8 mouse cellular contexts compared by ENCODE assay signal in genomic region chr8:12872983-12873356, GRCm38 (mm10). TPM values are rescaled to one million over a fixed set of nuclear protein-coding genes. Genes with fewer than 3 reads are reported as not detected.
DNase-seq lines count a peak whose midpoint lies in the region; ATAC-seq and TF ChIP-seq lines count a peak whose summit lies in the region.

No protein-coding gene starts in this region.

- no peak for DNase-seq in neural tube, embryonic 11.5 days (ENCODE audit: low spot score)
- DNase-seq in neural tube, embryonic 10.5 days (ENCODE audit: extremely low spot score, low spot score), result no peak
- DNase-seq in retina, embryonic 14.5 days (ENCODE audit: low spot score), result no peak
- DNase-seq in thymus, postnatal 0 days (ENCODE audit: low spot score), result no peak
- no peak for DNase-seq in thymus, postnatal 14 days

- peaks cover 10% of the 10 kb centered on the region; the same call in 1 of the 2 replicates for H3K4me1 ChIP-seq in neural tube, embryonic 11.5 days (ENCODE audit: control insufficient read depth, insufficient read depth, low read length)
- H3K4me1 ChIP-seq in embryonic fibroblast, embryonic 13.5 days (ENCODE audit: control insufficient read depth, insufficient read depth, low read length), result no peaks in the 10 kb centered on the region
- H3K4me1 ChIP-seq in limb, embryonic 13.5 days, result peaks cover 9% of the 10 kb centered on the region
- H3K4me1 ChIP-seq in stomach, embryonic 14.5 days (ENCODE audit: control insufficient read depth, insufficient read depth, low read length), result 0 out of 2 replicates have a peak, but pooled peaks cover 4% of the 10 kb centered on the region

- no peaks in the 10 kb centered on the region for H3K36me3 ChIP-seq in neural tube, embryonic 11.5 days (ENCODE audit: control insufficient read depth, insufficient read depth, low read length)
- no peaks in the 10 kb centered on the region for H3K36me3 ChIP-seq in limb, embryonic 13.5 days
- H3K36me3 ChIP-seq in stomach, embryonic 14.5 days (ENCODE audit: control insufficient read depth, insufficient read depth, low read length), result no peaks in the 10 kb centered on the region

- TF ChIP-seq CTCF in embryonic fibroblast, embryonic 13.5 days (IDR thresholded peaks at IDR 0.05; ENCODE audit: borderline replicate concordance, insufficient read depth, low read length), result no peak

- no peak for TF ChIP-seq POLR2A in embryonic fibroblast, embryonic 13.5 days (IDR thresholded peaks at IDR 0.05; ENCODE audit: low read depth, low read length)

- H3K27me3 ChIP-seq in neural tube, embryonic 11.5 days (ENCODE audit: control insufficient read depth, insufficient read depth, low read length), result no peaks in the 10 kb centered on the region
- peaks cover 47% of the 10 kb centered on the region for H3K27me3 ChIP-seq in limb, embryonic 13.5 days
- 0 out of 2 replicates have a peak, but pooled peaks cover 2% of the 10 kb centered on the region for H3K27me3 ChIP-seq in stomach, embryonic 14.5 days (ENCODE audit: control insufficient read depth, insufficient read depth, low read length)

- H3K9ac ChIP-seq in neural tube, embryonic 11.5 days (ENCODE audit: low read length), result no peak overlapping the region
- 0 out of 2 replicates have a peak overlapping the region, but pooled peaks have one; percentile 40 for H3K9ac ChIP-seq in limb, embryonic 13.5 days
- no peak overlapping the region for H3K9ac ChIP-seq in stomach, embryonic 14.5 days (replicated peaks; ENCODE audit: low read depth, low read length)

- no peak for ATAC-seq in neural tube, embryonic 11.5 days (ENCODE audit: insufficient read depth, low FRiP score, low TSS enrichment)
- ATAC-seq in limb, embryonic 13.5 days (ENCODE audit: low FRiP score, low read depth), result no peak; the same call in 1 of the 2 replicates
- 0 out of 2 replicates have a peak, but pooled peaks have one; percentile 15 for ATAC-seq in stomach, embryonic 14.5 days (ENCODE audit: insufficient number of reproducible peaks, insufficient read depth, low FRiP score, low read depth)

- peak overlapping the region; percentile 37 for H3K4me3 ChIP-seq in neural tube, embryonic 11.5 days (ENCODE audit: low read depth, low read length)
- H3K4me3 ChIP-seq in embryonic fibroblast, embryonic 13.5 days (ENCODE audit: insufficient read depth, low read length), result peak overlapping the region; percentile 54
- peak overlapping the region; percentile 53 for H3K4me3 ChIP-seq in limb, embryonic 13.5 days
- H3K4me3 ChIP-seq in stomach, embryonic 14.5 days (ENCODE audit: low read depth, low read length), result peak overlapping the region; percentile 45

- H3K9me3 ChIP-seq in neural tube, embryonic 11.5 days (ENCODE audit: control insufficient read depth, low read length), result no peaks in the 10 kb centered on the region
- no peaks in the 10 kb centered on the region for H3K9me3 ChIP-seq in limb, embryonic 13.5 days
- no peaks in the 10 kb centered on the region for H3K9me3 ChIP-seq in stomach, embryonic 14.5 days (ENCODE audit: control insufficient read depth, low read depth, low read length)

- WGBS in neural tube, embryonic 11.5 days, result 12% methylated on average over 9 of the region's 9 CpGs
- 8% methylated on average over 9 of the region's 9 CpGs for WGBS in limb, embryonic 13.5 days
- WGBS in stomach, embryonic 14.5 days, result 4% methylated on average over 8 of the region's 9 CpGs

- H3K4me2 ChIP-seq in neural tube, embryonic 11.5 days (ENCODE audit: low read depth), result peak overlapping the region; percentile 60
- peak overlapping the region; percentile 76 for H3K4me2 ChIP-seq in limb, embryonic 13.5 days (replicated peaks)
- peak overlapping the region; percentile 60 for H3K4me2 ChIP-seq in stomach, embryonic 14.5 days (replicated peaks; ENCODE audit: low read depth, low read length)

- no peak overlapping the region for H3K27ac ChIP-seq in neural tube, embryonic 11.5 days (ENCODE audit: low read depth, low read length)
- H3K27ac ChIP-seq in embryonic fibroblast, embryonic 13.5 days (ENCODE audit: insufficient read depth, low read length), result no peak overlapping the region
- H3K27ac ChIP-seq in limb, embryonic 13.5 days, result no peak overlapping the region
- no peak overlapping the region for H3K27ac ChIP-seq in stomach, embryonic 14.5 days (ENCODE audit: low read length)

RNA-seq across cellular contexts. Expression of gene Mcf2l, which starts 0.6 kb away (rescaled TPM):
- 46.3 and 58.7 TPM in 2 replicates for polyA plus RNA-seq in neural tube, embryonic 11.5 days (2014; fragmentation: Nextera tagmentation; extraction: Ambion mirVana)
- polyA plus RNA-seq in embryonic fibroblast, embryonic 13.5 days (2011; ENCODE audit: insufficient read length, low read depth, missing spikeins), result 3.0 and 6.8 TPM in 2 replicates
- polyA plus RNA-seq in limb, embryonic 13.5 days (2015; fragmentation: Nextera tagmentation; extraction: Ambion mirVana), result 11.0 and 13.1 TPM in 2 replicates
- 20.7 and 24.5 TPM in 2 replicates for polyA plus RNA-seq in stomach, embryonic 14.5 days (2014; fragmentation: Nextera tagmentation; extraction: Ambion mirVana)
- 4.8 and 5.3 TPM in 2 replicates for polyA plus RNA-seq in thymus, postnatal 0 days (2015; fragmentation: Nextera tagmentation; extraction: Ambion mirVana)
